Mouse (Mus musculus) spleen, adult 2 months (tissue): ENCODE data around the gene Prss54.

Experiments used
- CTCF ChIP-seq: fragments of 200-500 bp; IDR thresholded peaks from 2 replicates; pipeline ENCODE4 v1.5.1; 2011; ENCODE audit warnings: mild to moderate bottlenecking, inconsistent platforms; ENCODE audit not compliant: insufficient read depth, insufficient read length, insufficient replicate concordance; ENCODE audit errors: extremely low read depth
- POLR2A ChIP-seq: fragments of 200-500 bp; IDR thresholded peaks from 2 replicates; pipeline ENCODE4 v1.6.1; 2011; ENCODE audit warnings: low read depth, low read length, inconsistent platforms

DNA sequence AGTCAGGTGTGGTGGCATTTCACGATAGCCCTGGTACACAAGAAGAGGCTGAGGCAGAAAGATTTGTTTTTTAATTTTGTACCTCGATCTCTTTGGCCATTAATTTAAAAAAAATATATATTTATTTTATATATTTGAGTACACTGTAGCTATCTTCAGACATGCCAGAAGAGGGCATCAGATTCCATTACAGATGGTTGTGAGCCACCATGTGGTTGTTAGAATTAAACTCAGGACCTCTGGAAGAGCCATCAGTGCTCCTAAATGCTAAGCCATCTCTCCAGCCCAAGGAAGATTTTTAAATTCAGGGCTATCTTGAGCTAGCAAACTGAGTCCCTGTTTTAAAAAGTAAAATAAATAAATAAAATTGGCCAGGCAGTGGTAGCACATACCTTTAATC, 26.0 kb upstream of the Prss54 start:
- TF ChIP-seq CTCF (no peak), POLR2A (no peak)
